Mouse (Mus musculus): ENCODE results near the gene 4921504E06Rik. TPM values are rescaled to one million over a fixed set of nuclear protein-coding genes. Genes with fewer than 3 reads are reported as not detected.

The 4921504E06Rik gene
- polyA plus RNA-seq, 1 experiment from 2014 or later: 0.15 TPM

- Histone ChIP-seq H3K9me3 (ENCODE audit: control insufficient read depth, low read length) (no peaks in the 10 kb centered on the region), H3K4me3 (ENCODE audit: low read length) (no peak overlapping the region), H3K4me1 (ENCODE audit: control insufficient read depth, insufficient read depth, low read depth, low read length) (peaks cover 7% of the 10 kb centered on the region), H3K27ac (ENCODE audit: low read depth, low read length) (no peak overlapping the region), H3K9ac (ENCODE audit: low read depth, low read length) (no peak overlapping the region), H3K27me3 (replicated peaks; ENCODE audit: control insufficient read depth, insufficient read depth, low read length) (peaks cover 69% of the 10 kb centered on the region), H3K4me2 (ENCODE audit: low read length) (no peak overlapping the region), H3K36me3 (ENCODE audit: control insufficient read depth, insufficient read depth, low read length) (no peaks in the 10 kb centered on the region)
- ATAC-seq: 0 out of 2 replicates have a peak, but pooled peaks have one; percentile 58
- 3% methylated on average over 10 of the region's 10 CpGs for WGBS
Measured at GRCm38 (mm10) chr2:19455857-19456482, 97.7 kb downstream of the 4921504E06Rik start.

GRCm38 (mm10) chr2:19455228-19455627, 98.5 kb downstream of the 4921504E06Rik start:
- WGBS: under 1% methylated on average over 5 of the region's 5 CpGs
- Histone ChIP-seq H3K36me3 (ENCODE audit: control insufficient read depth, insufficient read depth, low read length) (no peaks in the 10 kb centered on the region), H3K4me3 (ENCODE audit: low read length) (no peak overlapping the region), H3K27ac (ENCODE audit: low read depth, low read length) (no peak overlapping the region), H3K4me1 (ENCODE audit: control insufficient read depth, insufficient read depth, low read depth, low read length) (peaks cover 7% of the 10 kb centered on the region), H3K9me3 (ENCODE audit: control insufficient read depth, low read length) (no peaks in the 10 kb centered on the region), H3K4me2 (ENCODE audit: low read length) (no peak overlapping the region), H3K27me3 (replicated peaks; ENCODE audit: control insufficient read depth, insufficient read depth, low read length) (peaks cover 77% of the 10 kb centered on the region), H3K9ac (ENCODE audit: low read depth, low read length) (no peak overlapping the region)
- ATAC-seq: no peak

GRCm38 (mm10) chr2:19452531-19453055, 101.1 kb downstream of the 4921504E06Rik start:
- Histone ChIP-seq H3K4me3 (ENCODE audit: low read length) (no peak overlapping the region), H3K27ac (ENCODE audit: low read depth, low read length) (no peak overlapping the region), H3K9ac (ENCODE audit: low read depth, low read length) (no peak overlapping the region), H3K4me1 (ENCODE audit: control insufficient read depth, insufficient read depth, low read depth, low read length) (peaks cover 12% of the 10 kb centered on the region), H3K4me2 (ENCODE audit: low read length) (peak overlapping the region; percentile 30; the same call in 1 of the 2 replicates), H3K9me3 (ENCODE audit: control insufficient read depth, low read length) (no peaks in the 10 kb centered on the region), H3K27me3 (replicated peaks; ENCODE audit: control insufficient read depth, insufficient read depth, low read length) (peaks cover 82% of the 10 kb centered on the region), H3K36me3 (ENCODE audit: control insufficient read depth, insufficient read depth, low read length) (no peaks in the 10 kb centered on the region)
- WGBS: 2% methylated on average over 19 of the region's 19 CpGs
- no peak for ATAC-seq

GRCm38 (mm10) chr2:19449308-19449707, 104.4 kb downstream of the 4921504E06Rik start:
- Histone ChIP-seq H3K4me3 (ENCODE audit: low read length) (no peak overlapping the region), H3K9me3 (ENCODE audit: control insufficient read depth, low read length) (no peaks in the 10 kb centered on the region), H3K4me2 (ENCODE audit: low read length) (no peak overlapping the region), H3K36me3 (ENCODE audit: control insufficient read depth, insufficient read depth, low read length) (no peaks in the 10 kb centered on the region), H3K9ac (ENCODE audit: low read depth, low read length) (no peak overlapping the region), H3K4me1 (ENCODE audit: control insufficient read depth, insufficient read depth, low read depth, low read length) (peaks cover 23% of the 10 kb centered on the region), H3K27me3 (replicated peaks; ENCODE audit: control insufficient read depth, insufficient read depth, low read length) (peaks cover 84% of the 10 kb centered on the region), H3K27ac (ENCODE audit: low read depth, low read length) (no peak overlapping the region)
- WGBS: 24% methylated on average over 4 of the region's 4 CpGs
- ATAC-seq: no peak

- under 1% methylated on average over 31 of the region's 31 CpGs for WGBS
Measured at GRCm38 (mm10) chr2:19448042-19448700, 105.5 kb downstream of the 4921504E06Rik start.

GRCm38 (mm10) chr2:19446746-19447145, 107.0 kb downstream of the 4921504E06Rik start:
- no peak overlapping the region for H3K4me2 ChIP-seq (ENCODE audit: low read length)
- no peaks in the 10 kb centered on the region for H3K36me3 ChIP-seq (ENCODE audit: control insufficient read depth, insufficient read depth, low read length)
- 4% methylated on average over 7 of the region's 7 CpGs for WGBS
- H3K27me3 ChIP-seq (replicated peaks; ENCODE audit: control insufficient read depth, insufficient read depth, low read length): peaks cover 79% of the 10 kb centered on the region
- no peak overlapping the region; the same call in 1 of the 2 replicates for H3K4me3 ChIP-seq (ENCODE audit: low read length)
- H3K4me1 ChIP-seq (ENCODE audit: control insufficient read depth, insufficient read depth, low read depth, low read length): peaks cover 19% of the 10 kb centered on the region
- no peak overlapping the region for H3K9ac ChIP-seq (ENCODE audit: low read depth, low read length)
- H3K9me3 ChIP-seq (ENCODE audit: control insufficient read depth, low read length): no peaks in the 10 kb centered on the region
- ATAC-seq: no peak
- H3K27ac ChIP-seq (ENCODE audit: low read depth, low read length): no peak overlapping the region

More at GRCm38 (mm10) chr2:19448042-19448700, 105.5 kb downstream of the 4921504E06Rik start:
- no peaks in the 10 kb centered on the region for H3K9me3 ChIP-seq (ENCODE audit: control insufficient read depth, low read length)
- ATAC-seq: peak; percentile 74
- peaks cover 23% of the 10 kb centered on the region for H3K4me1 ChIP-seq (ENCODE audit: control insufficient read depth, insufficient read depth, low read depth, low read length)
- H3K36me3 ChIP-seq (ENCODE audit: control insufficient read depth, insufficient read depth, low read length): no peaks in the 10 kb centered on the region
- H3K4me2 ChIP-seq (ENCODE audit: low read length): peak overlapping the region; percentile 53
- no peak overlapping the region for H3K9ac ChIP-seq (ENCODE audit: low read depth, low read length)
- peak overlapping the region; percentile 27 for H3K4me3 ChIP-seq (ENCODE audit: low read length)
- no peak overlapping the region for H3K27ac ChIP-seq (ENCODE audit: low read depth, low read length)
- H3K27me3 ChIP-seq (replicated peaks; ENCODE audit: control insufficient read depth, insufficient read depth, low read length): peaks cover 80% of the 10 kb centered on the region

- peak overlapping the region; percentile 64 for H3K4me2 ChIP-seq (ENCODE audit: low read length)
- under 1% methylated on average over 55 of the region's 67 CpGs for WGBS
- H3K4me3 ChIP-seq (ENCODE audit: low read length): peak overlapping the region; percentile 41
- peaks cover 19% of the 10 kb centered on the region for H3K4me1 ChIP-seq (ENCODE audit: control insufficient read depth, insufficient read depth, low read depth, low read length)
- H3K9me3 ChIP-seq (ENCODE audit: control insufficient read depth, low read length): no peaks in the 10 kb centered on the region
- H3K9ac ChIP-seq (ENCODE audit: low read depth, low read length): peak overlapping the region; percentile 39
- 0 out of 2 replicates have a peak, but pooled peaks have one; percentile 15 for ATAC-seq
- peaks cover 78% of the 10 kb centered on the region for H3K27me3 ChIP-seq (replicated peaks; ENCODE audit: control insufficient read depth, insufficient read depth, low read length)
- no peak overlapping the region for H3K27ac ChIP-seq (ENCODE audit: low read depth, low read length)
- no peaks in the 10 kb centered on the region for H3K36me3 ChIP-seq (ENCODE audit: control insufficient read depth, insufficient read depth, low read length)
Measured at GRCm38 (mm10) chr2:19445871-19446501, 107.7 kb downstream of the 4921504E06Rik start.

GRCm38 (mm10) chr2:19444931-19445831, 108.5 kb downstream of the 4921504E06Rik start, which contains the start of gene Ptf1a:
Ptf1a (plus strand) TSS chr2:19445663.
- Histone ChIP-seq H3K4me1 (ENCODE audit: control insufficient read depth, insufficient read depth, low read depth, low read length) (peaks cover 19% of the 10 kb centered on the region), H3K4me2 (ENCODE audit: low read length) (peak within 1 kb of the TSS; percentile 64), H3K27ac (ENCODE audit: low read depth, low read length) (no peak within 1 kb of the TSS), H3K9me3 (ENCODE audit: control insufficient read depth, low read length) (no peaks in the 10 kb centered on the region), H3K4me3 (ENCODE audit: low read length) (peak within 1 kb of the TSS; percentile 41), H3K27me3 (replicated peaks; ENCODE audit: control insufficient read depth, insufficient read depth, low read length) (peaks cover 70% of the 10 kb centered on the region), H3K9ac (ENCODE audit: low read depth, low read length) (peak within 1 kb of the TSS; percentile 39), H3K36me3 (ENCODE audit: control insufficient read depth, insufficient read depth, low read length) (no peaks in the 10 kb centered on the region)
- WGBS: under 1% methylated on average over 51 of the region's 53 CpGs
- peak; percentile 61 for ATAC-seq

Measured in hindbrain, embryonic 16.5 days (tissue).